Comparison of ENCODE assay signal across 8 mouse cellular contexts in the genomic region with DNA sequence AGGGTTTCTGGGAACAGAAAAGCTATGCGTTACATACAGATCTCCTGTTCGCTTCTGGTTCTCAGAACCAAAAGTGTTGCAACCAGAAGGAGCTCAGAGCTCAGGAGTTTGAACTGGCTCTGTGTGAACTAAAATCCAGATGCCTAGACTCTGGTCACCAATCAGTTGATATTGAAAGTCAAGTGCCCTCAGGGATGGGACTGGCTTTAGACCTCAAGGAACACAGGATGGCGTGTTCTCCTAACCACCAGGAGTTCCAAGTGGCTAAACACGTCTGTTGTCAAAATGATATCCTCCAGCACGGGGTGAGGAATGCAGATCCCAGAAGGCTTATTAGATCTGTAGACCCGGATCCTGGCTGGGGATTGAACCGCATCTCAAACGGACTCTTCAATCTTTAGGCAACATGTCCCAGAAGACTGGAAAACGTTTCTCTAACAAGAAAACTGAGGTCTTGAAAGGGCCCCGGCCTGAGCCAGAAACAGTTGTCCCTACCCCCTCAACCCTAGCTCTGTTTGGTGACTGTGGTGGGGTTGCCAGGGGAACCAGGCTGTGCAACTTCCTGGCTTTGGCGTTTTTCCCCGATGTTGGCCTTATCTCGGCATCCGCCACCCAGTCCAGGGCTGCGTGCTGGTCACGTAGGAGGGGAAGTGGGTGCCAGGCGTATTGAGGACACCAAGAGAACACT. TPM values are rescaled to one million over a fixed set of nuclear protein-coding genes. Genes with fewer than 3 reads are reported as not detected.
DNase-seq lines count a peak whose midpoint lies in the region; ATAC-seq and TF ChIP-seq lines count a peak whose summit lies in the region.

No protein-coding gene starts in this region.

- no peak overlapping the region for H3K4me3 ChIP-seq in testis, adult 2 months (ENCODE audit: control insufficient read depth, low read depth, low read length)

- no peak for TF ChIP-seq POLR2A in testis, adult 2 months (IDR thresholded peaks at IDR 0.05; ENCODE audit: control insufficient read depth, low read depth, low read length)

- TF ChIP-seq CTCF in testis, adult 2 months (IDR thresholded peaks at IDR 0.05; ENCODE audit: control insufficient read depth, insufficient read depth, insufficient replicate concordance, low read depth, low read length), result no peak

- DNase-seq in testis, postnatal 14 days (ENCODE audit: low spot score), result no peak
- DNase-seq in lung, adult 18-20 months, result peak; percentile 90 to 93
- DNase-seq in spleen, postnatal 14 days (ENCODE audit: low spot score in 2 of 2), result peak; percentile 26 to 52
- no peak for DNase-seq in right cerebral cortex, postnatal 14 days
- no peak for DNase-seq in left cerebral cortex, adult 18-20 months (ENCODE audit: low spot score in 2 of 2)

- H3K36me3 ChIP-seq in testis, adult 2 months (ENCODE audit: control insufficient read depth, insufficient read depth, low read length), result no peaks in the 10 kb centered on the region

- peak overlapping the region; percentile 32 for H3K27ac ChIP-seq in testis, adult 2 months (ENCODE audit: control insufficient read depth, insufficient read depth, low read depth, low read length)

- no peaks in the 10 kb centered on the region for H3K27me3 ChIP-seq in testis, adult 2 months (ENCODE audit: control insufficient read depth, insufficient read depth, low read length)

- 0 out of 2 replicates have a peak, but pooled peaks have one; percentile 24 for ATAC-seq in erythroblast, adult 5-6 weeks (replicated peaks; ENCODE audit: low FRiP score, poor library complexity, severe bottlenecking)
- ATAC-seq in inflammation-experienced regulatory T-cells, adult 6 months, result peak; percentile 85

- H3K4me1 ChIP-seq in testis, adult 2 months (ENCODE audit: control insufficient read depth, insufficient read depth, low read length), result peaks cover 16% of the 10 kb centered on the region

RNA-seq across cellular contexts. Expression of a gene that starts 6.9 kb away (rescaled TPM):
- 302 and 305 TPM in 2 replicates for polyA plus RNA-seq in testis, adult 2 months (2012; rRNA removed)
- not detected in 2 replicates for total RNA-seq in erythroblast, adult 5-6 weeks (2015; ENCODE audit: low replicate concordance)
- 0.28 TPM in 1 of 2 replicates, not detected in the other for total RNA-seq in erythroblast, adult 5-6 weeks (2017; ENCODE audit: low replicate concordance)
- polyA plus RNA-seq in inflammation-experienced regulatory T-cells, adult 6 months (2017; shearing (Covaris generic)), result 1 to 10 TPM in 2 of 3 experiments, under 1 TPM in 1; 0.43 to 1.5 (median 1.2) TPM
- 1 to 10 TPM; 2.9 to 4.2 TPM for total RNA-seq in left cerebral cortex, adult 18-20 months (2021)

RNA-seq across cellular contexts. Expression of a gene that starts 13.8 kb away (rescaled TPM):
- 7.6 and 16.5 TPM in 2 replicates for polyA plus RNA-seq in testis, adult 2 months (2012; rRNA removed)
- total RNA-seq in erythroblast, adult 5-6 weeks (2015; ENCODE audit: low replicate concordance), result 135 and 151 TPM in 2 replicates
- 52.7 and 53.7 TPM in 2 replicates for total RNA-seq in erythroblast, adult 5-6 weeks (2017; ENCODE audit: low replicate concordance)
- polyA plus RNA-seq in inflammation-experienced regulatory T-cells, adult 6 months (2017; shearing (Covaris generic)), result 100 to 1,000 TPM; 260 to 650 (median 280) TPM
- total RNA-seq in left cerebral cortex, adult 18-20 months (2021), result 10 to 100 TPM in 1 of 2 experiments, 1 to 10 TPM in 1; 8.2 to 12.3 TPM

RNA-seq across cellular contexts. Expression of a gene that starts 32.1 kb away (rescaled TPM):
- 66.1 and 68.5 TPM in 2 replicates for polyA plus RNA-seq in testis, adult 2 months (2012; rRNA removed)
- total RNA-seq in erythroblast, adult 5-6 weeks (2015; ENCODE audit: low replicate concordance), result not detected in 2 replicates
- not detected in 2 replicates for total RNA-seq in erythroblast, adult 5-6 weeks (2017; ENCODE audit: low replicate concordance)
- polyA plus RNA-seq in inflammation-experienced regulatory T-cells, adult 6 months (2017; shearing (Covaris generic)), result 1 to 10 TPM in 1 of 3 experiments, under 1 TPM in 1, not detected in 1; 0.50 to 1.4 TPM
- total RNA-seq in left cerebral cortex, adult 18-20 months (2021), result 1 to 10 TPM; 6.3 to 7.0 TPM

RNA-seq across cellular contexts. Expression of a gene that starts 38.5 kb away (rescaled TPM):
- 9.8 and 13.1 TPM in 2 replicates for polyA plus RNA-seq in testis, adult 2 months (2012; rRNA removed)
- 4.0 TPM in 1 of 2 replicates, not detected in the other for total RNA-seq in erythroblast, adult 5-6 weeks (2015; ENCODE audit: low replicate concordance)
- 0.70 and 0.77 TPM in 2 replicates for total RNA-seq in erythroblast, adult 5-6 weeks (2017; ENCODE audit: low replicate concordance)
- polyA plus RNA-seq in inflammation-experienced regulatory T-cells, adult 6 months (2017; shearing (Covaris generic)), result under 1 TPM in 2 of 3 experiments, not detected in 1; 0.36 to 0.61 TPM
- 1 to 10 TPM in 1 of 2 experiments, under 1 TPM in 1; 0.61 to 1.0 TPM for total RNA-seq in left cerebral cortex, adult 18-20 months (2021)

RNA-seq across cellular contexts. Expression of a gene that starts 42.1 kb away (rescaled TPM):
- 12.1 and 14.1 TPM in 2 replicates for polyA plus RNA-seq in testis, adult 2 months (2012; rRNA removed)
- not detected in 2 replicates for total RNA-seq in erythroblast, adult 5-6 weeks (2015; ENCODE audit: low replicate concordance)
- total RNA-seq in erythroblast, adult 5-6 weeks (2017; ENCODE audit: low replicate concordance), result not detected in 2 replicates
- polyA plus RNA-seq in inflammation-experienced regulatory T-cells, adult 6 months (2017; shearing (Covaris generic)), result not detected
- under 1 TPM; 0.21 to 0.23 TPM for total RNA-seq in left cerebral cortex, adult 18-20 months (2021)

Comparison
In these comparisons a context has a peak if more than half of its experiments do, and no peak if none do; other contexts are left out.
1. DNase-seq: peak in lung, adult 18-20 months (2 of 2) and spleen, postnatal 14 days (2 of 2); none in testis, postnatal 14 days (single experiment), right cerebral cortex, postnatal 14 days (single experiment) and left cerebral cortex, adult 18-20 months (0 of 2).
2. RNA of a gene that starts 13.8 kb away (total RNA-seq): 52.7 to 151 TPM in erythroblast, adult 5-6 weeks; 8.2 to 12.3 TPM in left cerebral cortex, adult 18-20 months; every median in the first group is over 4 times any median in the second.
3. RNA of a gene that starts 32.1 kb away (total RNA-seq): 6.3 to 7.0 TPM in left cerebral cortex, adult 18-20 months; not detected in erythroblast, adult 5-6 weeks; every median in the first group is over 4 times any median in the second.